Mouse (Mus musculus): ENCODE results near the gene Ap3d1. TPM values are rescaled to one million over a fixed set of nuclear protein-coding genes. Genes with fewer than 3 reads are reported as not detected.

The Ap3d1 gene
- 26.6 and 31.1 TPM in 2 replicates for polyA plus RNA-seq (2012; rRNA removed)

GRCm38 (mm10) chr10:80742180-80742978 lies at the start of gene Ap3d1:
Gene Ap3d1 (minus strand): TSS chr10:80742264.

GRCm38 (mm10) chr10:80754594-80755290 lies 12.7 kb upstream of the Ap3d1 start, which contains the start of gene Dot1l:
Gene Dot1l (plus strand): TSS chr10:80755206.

GRCm38 (mm10) chr10:80701721-80702535 lies 40.1 kb downstream of the Ap3d1 start, which contains the start of the genes Mob3a and Izumo4:
Gene Mob3a (minus strand): TSS chr10:80701977.
Gene Izumo4 (plus strand): TSS chr10:80702184.

GRCm38 (mm10) chr10:80677942-80678436 lies 64.1 kb downstream of the Ap3d1 start, which contains the start of gene Mknk2:
Gene Mknk2 (minus strand): TSS chr10:80678112.

Other genes with a start within 250 kb of the Ap3d1 start
- gene Onecut3, start 247.4 kb downstream of the Ap3d1 start, polyA plus RNA-seq (2012; rRNA removed), result 0.01 TPM in 2 replicates
- 0.01 TPM in 2 replicates for gene Atp8b3, start 203.1 kb downstream of the Ap3d1 start, polyA plus RNA-seq (2012; rRNA removed)
- 14.0 and 19.7 TPM in 2 replicates for gene Rexo1, start 180.7 kb downstream of the Ap3d1 start, polyA plus RNA-seq (2012; rRNA removed)
- gene Klf16, start 164.9 kb downstream of the Ap3d1 start, polyA plus RNA-seq (2012; rRNA removed), result 5.5 and 6.4 TPM in 2 replicates
- 39.9 and 40.7 TPM in 2 replicates for gene Abhd17a, start 151.9 kb downstream of the Ap3d1 start, polyA plus RNA-seq (2012; rRNA removed)
- 17.8 and 19.9 TPM in 2 replicates for gene Scamp4, start 139.4 kb downstream of the Ap3d1 start, polyA plus RNA-seq (2012; rRNA removed)
- gene Adat3, start 139.4 kb downstream of the Ap3d1 start, polyA plus RNA-seq (2012; rRNA removed), result 3.1 and 3.6 TPM in 2 replicates
- 0.74 and 0.80 TPM in 2 replicates for gene Gm49322, start 136.2 kb downstream of the Ap3d1 start, polyA plus RNA-seq (2012; rRNA removed)
- gene Csnk1g2, start 119.4 kb downstream of the Ap3d1 start, polyA plus RNA-seq (2012; rRNA removed), result 61.9 and 64.2 TPM in 2 replicates
- gene Btbd2, start 85.2 kb downstream of the Ap3d1 start, polyA plus RNA-seq (2012; rRNA removed), result 10.7 TPM in 2 replicates
- gene Mknk2, start 64.2 kb downstream of the Ap3d1 start, polyA plus RNA-seq (2012; rRNA removed), result 42.1 and 45.1 TPM in 2 replicates
- 12.3 and 13.5 TPM in 2 replicates for gene Mob3a, start 40.3 kb downstream of the Ap3d1 start, polyA plus RNA-seq (2012; rRNA removed)
- 11.0 and 12.1 TPM in 2 replicates for gene Izumo4, start 40.1 kb downstream of the Ap3d1 start, polyA plus RNA-seq (2012; rRNA removed)
- 4.8 and 5.8 TPM in 2 replicates for gene Dot1l, start 12.9 kb upstream of the Ap3d1 start, polyA plus RNA-seq (2012; rRNA removed)
- gene Sf3a2, start 55.9 kb upstream of the Ap3d1 start, polyA plus RNA-seq (2012; rRNA removed), result 18.1 and 20.1 TPM in 2 replicates
- gene Plekhj1, start 56.4 kb upstream of the Ap3d1 start, polyA plus RNA-seq (2012; rRNA removed), result 33.7 and 36.1 TPM in 2 replicates
- 0.19 and 0.23 TPM in 2 replicates for gene Amh, start 63.0 kb upstream of the Ap3d1 start, polyA plus RNA-seq (2012; rRNA removed)
- gene Jsrp1, start 71.2 kb upstream of the Ap3d1 start, polyA plus RNA-seq (2012; rRNA removed), result 0.06 and 0.07 TPM in 2 replicates
- 573 TPM in 2 replicates for gene Oaz1, start 84.4 kb upstream of the Ap3d1 start, polyA plus RNA-seq (2012; rRNA removed)
- gene Lingo3, start 101.8 kb upstream of the Ap3d1 start, polyA plus RNA-seq (2012; rRNA removed), result 0.01 TPM in 1 of 2 replicates, not detected in the other
- 121 and 137 TPM in 2 replicates for gene Lsm7, start 112.9 kb upstream of the Ap3d1 start, polyA plus RNA-seq (2012; rRNA removed)
- 32.6 and 37.7 TPM in 2 replicates for gene Sppl2b, start 113.0 kb upstream of the Ap3d1 start, polyA plus RNA-seq (2012; rRNA removed)
- 0.05 and 0.07 TPM in 2 replicates for gene Tmprss9, start 129.6 kb upstream of the Ap3d1 start, polyA plus RNA-seq (2012; rRNA removed)
- gene Timm13, start 158.7 kb upstream of the Ap3d1 start, polyA plus RNA-seq (2012; rRNA removed), result 94.0 and 114 TPM in 2 replicates
- gene Lmnb2, start 176.0 kb upstream of the Ap3d1 start, polyA plus RNA-seq (2012; rRNA removed), result 8.0 and 9.1 TPM in 2 replicates
- gene Gadd45b, start 187.8 kb upstream of the Ap3d1 start, polyA plus RNA-seq (2012; rRNA removed), result 15.7 and 16.8 TPM in 2 replicates

Data from liver, embryonic 18 days (tissue).